Mouse (Mus musculus): Measurements from ENCODE around the gene Plekha5. TPM values are rescaled to one million over a fixed set of nuclear protein-coding genes. Genes with fewer than 3 reads are reported as not detected.

Plekha5 gene
- polyA plus RNA-seq, 1 experiment from 2014 or later = 50.7 TPM

- Histone ChIP-seq H3K4me3 (replicated peaks; ENCODE audit: low read depth, low read length) (no peak overlapping the region), H3K9me3 (ENCODE audit: control insufficient read depth, low read length) (no peaks in the 10 kb centered on the region), H3K27ac (replicated peaks; ENCODE audit: low read depth, low read length) (no peak overlapping the region), H3K9ac (replicated peaks; ENCODE audit: low read length) (no peak overlapping the region), H3K4me2 (ENCODE audit: low read length) (no peak overlapping the region), H3K27me3 (ENCODE audit: control insufficient read depth, insufficient read depth, low read length) (no peaks in the 10 kb centered on the region), H3K36me3 (ENCODE audit: control insufficient read depth, insufficient read depth, low read length) (no peaks in the 10 kb centered on the region), H3K4me1 (ENCODE audit: control insufficient read depth, insufficient read depth, low read length) (peaks cover 14% of the 10 kb centered on the region)
- ATAC-seq (ENCODE audit: low FRiP score, low TSS enrichment) = no peak
- 69% methylated on average over 13 of the region's 13 CpGs for whole genome bisulfite sequencing
- no peak for DNase-seq
These were observed 196.9 kb downstream of the Plekha5 start for GRCm38 (mm10) chr6:140620531-140621349.

- Histone ChIP-seq H3K27ac (replicated peaks; ENCODE audit: low read depth, low read length) (no peak overlapping the region), H3K4me3 (replicated peaks; ENCODE audit: low read depth, low read length) (no peak overlapping the region), H3K36me3 (ENCODE audit: control insufficient read depth, insufficient read depth, low read length) (no peaks in the 10 kb centered on the region), H3K4me1 (ENCODE audit: control insufficient read depth, insufficient read depth, low read length) (peaks cover 23% of the 10 kb centered on the region), H3K9me3 (ENCODE audit: control insufficient read depth, low read length) (no peaks in the 10 kb centered on the region), H3K4me2 (ENCODE audit: low read length) (no peak overlapping the region), H3K9ac (replicated peaks; ENCODE audit: low read length) (no peak overlapping the region), H3K27me3 (ENCODE audit: control insufficient read depth, insufficient read depth, low read length) (no peaks in the 10 kb centered on the region)
- DNase-seq = no peak
- WGBS = 90% methylated on average over 1 of the region's 1 CpGs
- no peak for ATAC-seq (ENCODE audit: low FRiP score, low TSS enrichment)
These were observed 197.8 kb downstream of the Plekha5 start for GRCm38 (mm10) chr6:140621622-140622021.

GRCm38 (mm10) chr6:140622391-140623225, 198.8 kb downstream of the Plekha5 start, which contains the start of gene Aebp2:
Aebp2 (plus strand) TSS chr6:140622663.
- Histone ChIP-seq H3K4me2 (ENCODE audit: low read length) (peak within 1 kb of the TSS; percentile 84), H3K4me1 (ENCODE audit: control insufficient read depth, insufficient read depth, low read length) (peaks cover 31% of the 10 kb centered on the region), H3K9ac (replicated peaks; ENCODE audit: low read length) (peak within 1 kb of the TSS; percentile 99), H3K36me3 (ENCODE audit: control insufficient read depth, insufficient read depth, low read length) (no peaks in the 10 kb centered on the region), H3K27me3 (ENCODE audit: control insufficient read depth, insufficient read depth, low read length) (no peaks in the 10 kb centered on the region), H3K9me3 (ENCODE audit: control insufficient read depth, low read length) (no peaks in the 10 kb centered on the region), H3K4me3 (replicated peaks; ENCODE audit: low read depth, low read length) (peak within 1 kb of the TSS; percentile 99), H3K27ac (replicated peaks; ENCODE audit: low read depth, low read length) (peak within 1 kb of the TSS; percentile 98)
- 52% methylated on average over 30 of the region's 30 CpGs for WGBS
- DNase-seq (no peak), ATAC-seq (ENCODE audit: low FRiP score, low TSS enrichment) (no peak)

GRCm38 (mm10) chr6:140623226-140624095, 199.6 kb downstream of the Plekha5 start:
- Histone ChIP-seq H3K9me3 (ENCODE audit: control insufficient read depth, low read length) (no peaks in the 10 kb centered on the region), H3K27ac (replicated peaks; ENCODE audit: low read depth, low read length) (peak overlapping the region; percentile 98), H3K27me3 (ENCODE audit: control insufficient read depth, insufficient read depth, low read length) (no peaks in the 10 kb centered on the region), H3K4me1 (ENCODE audit: control insufficient read depth, insufficient read depth, low read length) (peaks cover 34% of the 10 kb centered on the region), H3K9ac (replicated peaks; ENCODE audit: low read length) (peak overlapping the region; percentile 99), H3K4me2 (ENCODE audit: low read length) (peak overlapping the region; percentile 84), H3K4me3 (replicated peaks; ENCODE audit: low read depth, low read length) (peak overlapping the region; percentile 99), H3K36me3 (ENCODE audit: control insufficient read depth, insufficient read depth, low read length) (no peaks in the 10 kb centered on the region)
- WGBS = under 1% methylated on average over 94 of the region's 117 CpGs
- DNase-seq (peak; percentile 98), ATAC-seq (ENCODE audit: low FRiP score, low TSS enrichment) (peak; percentile 93)

- Histone ChIP-seq H3K4me2 (ENCODE audit: low read length) (peak overlapping the region; percentile 84), H3K27me3 (ENCODE audit: control insufficient read depth, insufficient read depth, low read length) (no peaks in the 10 kb centered on the region), H3K9me3 (ENCODE audit: control insufficient read depth, low read length) (no peaks in the 10 kb centered on the region), H3K4me3 (replicated peaks; ENCODE audit: low read depth, low read length) (peak overlapping the region; percentile 99), H3K9ac (replicated peaks; ENCODE audit: low read length) (peak overlapping the region; percentile 99), H3K4me1 (ENCODE audit: control insufficient read depth, insufficient read depth, low read length) (peaks cover 36% of the 10 kb centered on the region), H3K27ac (replicated peaks; ENCODE audit: low read depth, low read length) (peak overlapping the region; percentile 98), H3K36me3 (ENCODE audit: control insufficient read depth, insufficient read depth, low read length) (no peaks in the 10 kb centered on the region)
- under 1% methylated on average over 79 of the region's 80 CpGs for WGBS
- DNase-seq (peak; percentile 64), ATAC-seq (ENCODE audit: low FRiP score, low TSS enrichment) (peak; percentile 22)
These were observed 200.5 kb downstream of the Plekha5 start for GRCm38 (mm10) chr6:140624096-140625051.

- Histone ChIP-seq H3K9me3 (ENCODE audit: control insufficient read depth, low read length) (no peaks in the 10 kb centered on the region), H3K4me3 (replicated peaks; ENCODE audit: low read depth, low read length) (no peak overlapping the region), H3K27ac (replicated peaks; ENCODE audit: low read depth, low read length) (no peak overlapping the region), H3K36me3 (ENCODE audit: control insufficient read depth, insufficient read depth, low read length) (peaks cover 4% of the 10 kb centered on the region), H3K4me2 (ENCODE audit: low read length) (peak overlapping the region; percentile 21; the same call in 1 of the 2 replicates), H3K9ac (replicated peaks; ENCODE audit: low read length) (no peak overlapping the region), H3K4me1 (ENCODE audit: control insufficient read depth, insufficient read depth, low read length) (peaks cover 41% of the 10 kb centered on the region), H3K27me3 (ENCODE audit: control insufficient read depth, insufficient read depth, low read length) (no peaks in the 10 kb centered on the region)
- WGBS = 66% methylated on average over 4 of the region's 4 CpGs
- DNase-seq = no peak
- ATAC-seq (ENCODE audit: low FRiP score, low TSS enrichment) = no peak
These were observed 205.5 kb downstream of the Plekha5 start for GRCm38 (mm10) chr6:140629176-140629859.

- no peak overlapping the region for H3K9ac ChIP-seq (replicated peaks; ENCODE audit: low read length)
- H3K36me3 ChIP-seq (ENCODE audit: control insufficient read depth, insufficient read depth, low read length) = peaks cover 9% of the 10 kb centered on the region
- H3K27ac ChIP-seq (replicated peaks; ENCODE audit: low read depth, low read length) = no peak overlapping the region
- 25% methylated on average over 4 of the region's 4 CpGs for WGBS
- peaks cover 36% of the 10 kb centered on the region for H3K4me1 ChIP-seq (ENCODE audit: control insufficient read depth, insufficient read depth, low read length)
- no peaks in the 10 kb centered on the region for H3K27me3 ChIP-seq (ENCODE audit: control insufficient read depth, insufficient read depth, low read length)
- H3K4me3 ChIP-seq (replicated peaks; ENCODE audit: low read depth, low read length) = no peak overlapping the region
- peak overlapping the region; percentile 3; the same call in 1 of the 2 replicates for H3K4me2 ChIP-seq (ENCODE audit: low read length)
- ATAC-seq (ENCODE audit: low FRiP score, low TSS enrichment) (no peak), DNase-seq (no peak)
- H3K9me3 ChIP-seq (ENCODE audit: control insufficient read depth, low read length) = no peaks in the 10 kb centered on the region
These were observed 206.5 kb downstream of the Plekha5 start for GRCm38 (mm10) chr6:140630306-140630705.
